Mouse (Mus musculus) cortical plate, adult 2 months (tissue): ENCODE measurements around the gene Ostn. TPM values are rescaled to one million over a fixed set of nuclear protein-coding genes. Genes with fewer than 3 reads are reported as not detected.
"Not testable (repeated sequence)": the region's sequence is repeated elsewhere in the genome, so short reads cannot be mapped to it uniquely, and the experiment has no call there.

Experiments
- H3K27ac ChIP-seq: fragments of 200-500 bp; 2 replicates; pipeline ENCODE4 v1.5.1; 2012; ENCODE audit warnings: low read length, control low read depth, inconsistent platforms; ENCODE audit not compliant: insufficient read depth
- H3K4me1 ChIP-seq: fragments of 200-500 bp; 2 replicates; pipeline ENCODE4 v1.6.1; 2011; ENCODE audit warnings: low read length; ENCODE audit not compliant: control insufficient read depth, insufficient read depth
- H3K4me3 ChIP-seq: fragments of 200-500 bp; 2 replicates; pipeline ENCODE4 v1.5.1; 2011; ENCODE audit warnings: mild to moderate bottlenecking, low read length, control low read depth; ENCODE audit not compliant: insufficient read depth
- CTCF ChIP-seq: fragments of 200-500 bp; IDR thresholded peaks from 2 replicates; pipeline ENCODE4 v1.5.1; 2011; ENCODE audit warnings: mild to moderate bottlenecking, control low read depth, low read length; ENCODE audit not compliant: insufficient read depth; ENCODE audit errors: extremely low read depth
- POLR2A ChIP-seq: fragments of 200-500 bp; IDR thresholded peaks from 2 replicates; pipeline ENCODE4 v1.6.1; 2011; ENCODE audit warnings: mild to moderate bottlenecking, low read length, control low read depth; ENCODE audit not compliant: insufficient read depth; ENCODE audit errors: extremely low read depth
- polyA plus RNA-seq: library from polyadenylated mRNA; depleted of rRNA; stranded (reverse); fragments of >200 nt; gene quantifications from 2 replicates; pipeline ENCODE4 v1.2.3, GENCODE M21; 2012; rRNA removed

Gene Ostn
- polyA plus RNA-seq, result 0.13 and 0.21 TPM in 2 replicates

- not testable (repeated sequence) for H3K27ac ChIP-seq, H3K4me3 ChIP-seq, H3K4me1 ChIP-seq
Measured at GRCm38 (mm10) chr16:27307189-27307588, at the start of gene Ostn. Ostn (plus strand) TSS chr16:27307489.

- Histone ChIP-seq H3K27ac (no peak overlapping the region), H3K4me3 (no peak overlapping the region), H3K4me1 (no peaks in the 10 kb centered on the region)
- no peak for TF ChIP-seq POLR2A
- TF ChIP-seq CTCF, result no peak
Measured at GRCm38 (mm10) chr16:27268748-27269147, 38.5 kb upstream of the Ostn start.

GRCm38 (mm10) chr16:27287410-27287809 is 19.9 kb upstream of the Ostn start:
- H3K4me3 ChIP-seq, result no peak overlapping the region
- TF ChIP-seq POLR2A, result no peak
- no peak for TF ChIP-seq CTCF
- H3K27ac ChIP-seq, result no peak overlapping the region
- H3K4me1 ChIP-seq, result no peaks in the 10 kb centered on the region

- no peak overlapping the region for H3K4me3 ChIP-seq
- H3K27ac ChIP-seq, result no peak overlapping the region
- TF ChIP-seq POLR2A (no peak), CTCF (no peak)
- H3K4me1 ChIP-seq, result no peaks in the 10 kb centered on the region
Measured at GRCm38 (mm10) chr16:27296508-27296907, 10.8 kb upstream of the Ostn start.

- no peak overlapping the region for H3K4me3 ChIP-seq
- TF ChIP-seq POLR2A (no peak), CTCF (no peak)
- no peaks in the 10 kb centered on the region for H3K4me1 ChIP-seq
Measured at GRCm38 (mm10) chr16:27296929-27297328, 10.4 kb upstream of the Ostn start.

GRCm38 (mm10) chr16:27319099-27319498 is 11.8 kb downstream of the Ostn start:
- H3K27ac ChIP-seq, result no peak overlapping the region
- no peaks in the 10 kb centered on the region for H3K4me1 ChIP-seq
- no peak for TF ChIP-seq POLR2A
- no peak for TF ChIP-seq CTCF
- no peak overlapping the region for H3K4me3 ChIP-seq

More at GRCm38 (mm10) chr16:27296929-27297328, 10.4 kb upstream of the Ostn start:
- no peak overlapping the region for H3K27ac ChIP-seq

GRCm38 (mm10) chr16:27322047-27322446 is 14.8 kb downstream of the Ostn start:
- no peak overlapping the region for H3K27ac ChIP-seq
- TF ChIP-seq CTCF (no peak), POLR2A (no peak)
- H3K4me1 ChIP-seq, result no peaks in the 10 kb centered on the region
- no peak overlapping the region for H3K4me3 ChIP-seq

- Histone ChIP-seq H3K27ac (no peak overlapping the region), H3K4me3 (no peak overlapping the region), H3K4me1 (no peaks in the 10 kb centered on the region)
- TF ChIP-seq POLR2A (no peak), CTCF (no peak)
Measured at GRCm38 (mm10) chr16:27326463-27326862, 19.2 kb downstream of the Ostn start.

GRCm38 (mm10) chr16:27347521-27347920 is 40.2 kb downstream of the Ostn start:
- Histone ChIP-seq H3K4me1 (no peaks in the 10 kb centered on the region), H3K4me3 (no peak overlapping the region), H3K27ac (no peak overlapping the region)
- no peak for TF ChIP-seq POLR2A
- TF ChIP-seq CTCF, result no peak

GRCm38 (mm10) chr16:27348359-27348758 is 41.1 kb downstream of the Ostn start:
- no peak overlapping the region for H3K27ac ChIP-seq
- H3K4me1 ChIP-seq, result no peaks in the 10 kb centered on the region
- TF ChIP-seq CTCF (no peak), POLR2A (no peak)

GRCm38 (mm10) chr16:27349235-27349634 is 41.9 kb downstream of the Ostn start:
- TF ChIP-seq POLR2A (no peak), CTCF (no peak)
- Histone ChIP-seq H3K4me1 (no peaks in the 10 kb centered on the region), H3K4me3 (no peak overlapping the region), H3K27ac (no peak overlapping the region)

More at GRCm38 (mm10) chr16:27348359-27348758, 41.1 kb downstream of the Ostn start:
- no peak overlapping the region for H3K4me3 ChIP-seq

- no peak for TF ChIP-seq CTCF
- TF ChIP-seq POLR2A, result no peak
- Histone ChIP-seq H3K4me3 (no peak overlapping the region), H3K4me1 (no peaks in the 10 kb centered on the region), H3K27ac (no peak overlapping the region)
Measured at GRCm38 (mm10) chr16:27349878-27350532, 42.7 kb downstream of the Ostn start.
